Mouse (Mus musculus) inflammation-experienced regulatory T-cells (primary cell): Measurements from ENCODE around the gene Itgb2l. TPM values are rescaled to one million over a fixed set of nuclear protein-coding genes. Genes with fewer than 3 reads are reported as not detected.

Experiments
- polyA plus RNA-seq, 2 experiments: library from polyadenylated mRNA; unstranded; fragments of 100-300 nt; shearing (Covaris generic); gene quantifications; one replicate each; pipeline ENCODE4 v1.2.1; 2017

The Itgb2l gene
- polyA plus RNA-seq: under 1 TPM in 1 of 2 experiments, not detected in 1; 0.62 TPM

DNA sequence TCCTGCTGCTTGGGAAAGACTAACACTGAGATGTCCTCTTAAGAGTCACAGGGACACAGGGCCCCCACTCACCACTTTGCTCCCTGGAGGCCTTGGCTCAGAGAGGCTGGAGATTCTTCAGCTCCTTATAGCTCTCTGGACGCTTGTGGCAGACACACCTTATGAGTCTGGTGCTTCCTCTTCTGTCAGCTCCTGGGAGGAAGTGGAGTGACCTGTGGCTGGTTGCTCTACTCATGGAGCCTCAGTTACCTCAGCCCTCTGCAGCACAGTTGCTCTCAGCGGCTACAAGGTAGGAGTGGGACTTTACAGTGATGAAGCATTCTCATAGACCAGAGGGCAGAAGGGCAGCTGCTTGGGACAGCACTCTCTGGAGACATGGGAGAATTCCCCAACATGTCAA lies at the start of gene Itgb2l:
TSS of gene Itgb2l (minus strand) at position 152 of the 400 bp plus-strand sequence.

GRCm38 (mm10) chr16:96467445-96467844 lies 24.0 kb upstream of the Itgb2l start, which contains the start of gene Pcp4:
TSS of gene Pcp4 (plus strand) at chr16:96467606.

Other genes with a start within 250 kb of the Itgb2l start
- 1 to 10 TPM in 1 of 2 experiments, not detected in 1; 1.1 TPM for gene Sh3bgr, start 243.2 kb downstream of the Itgb2l start, polyA plus RNA-seq
- 1 to 10 TPM; 1.5 to 4.8 TPM for gene B3galt5, start 207.8 kb downstream of the Itgb2l start, polyA plus RNA-seq
- under 1 TPM in 1 of 2 experiments, not detected in 1; 0.30 TPM for gene Pcp4, start 24.0 kb upstream of the Itgb2l start, polyA plus RNA-seq